Mouse (Mus musculus) CD4-positive naive resting alpha-beta T cell, adult 76 days (primary cell): ENCODE measurements around the gene Lonrf3. TPM values are rescaled to one million over a fixed set of nuclear protein-coding genes. Genes with fewer than 3 reads are reported as not detected.

ENCODE experiments used
- total RNA-seq: library from RNA; stranded (reverse); gene quantifications from one replicate; pipeline ENCODE4 v1.2.4, GENCODE M21; 2023

The Lonrf3 gene
- total RNA-seq = 2.1 TPM

GRCm38 (mm10) chrX:36328271-36329039, at the start of gene Lonrf3:
Gene Lonrf3, plus strand, starts transcription at chrX:36328353.

GRCm38 (mm10) chrX:36400980-36401379, 72.8 kb downstream of the Lonrf3 start, which contains the start of gene Gm6268:
Gene Gm6268, plus strand, starts transcription at chrX:36401280.

Other genes starting within 250 kb of the Lonrf3 start
- 0.44 TPM for gene Il13ra1, start 216.2 kb upstream of the Lonrf3 start, total RNA-seq
- gene Zcchc12, start 132.4 kb upstream of the Lonrf3 start, total RNA-seq = 1.9 TPM
- gene Gm6268, start 72.9 kb downstream of the Lonrf3 start, total RNA-seq = not detected
- not detected for gene Gm14569, start 163.5 kb downstream of the Lonrf3 start, total RNA-seq